Mouse (Mus musculus) ES-CJ7 (cell line): Measurements from ENCODE around the gene Trim56.

Experiments
- DNase-seq: peaks from one replicate; pipeline ENCODE4 v3.0.0; 2011; ENCODE audit warnings: low read depth, low spot score

Gene Trim56

GRCm38 (mm10) chr5:137109941-137110593, 5.9 kb downstream of the Trim56 start:
- DNase-seq: no peak

GRCm38 (mm10) chr5:137108111-137108510, 7.9 kb downstream of the Trim56 start:
- no peak for DNase-seq

GRCm38 (mm10) chr5:137107670-137108069, 8.3 kb downstream of the Trim56 start:
- DNase-seq: no peak

- peak; percentile 90 for DNase-seq
Observed at GRCm38 (mm10) chr5:137107024-137107423, 9.0 kb downstream of the Trim56 start.

- no peak for DNase-seq
Observed at GRCm38 (mm10) chr5:137106434-137106833, 9.6 kb downstream of the Trim56 start.

GRCm38 (mm10) chr5:137103969-137104368, 12.0 kb downstream of the Trim56 start:
- DNase-seq: peak; percentile 57

- DNase-seq: no peak
Observed at GRCm38 (mm10) chr5:137102575-137103522, 13.2 kb downstream of the Trim56 start.

- no peak for DNase-seq
Observed at GRCm38 (mm10) chr5:137102078-137102477, 13.9 kb downstream of the Trim56 start.

GRCm38 (mm10) chr5:137100660-137101059, 15.3 kb downstream of the Trim56 start:
- no peak for DNase-seq

- no peak for DNase-seq
Observed at GRCm38 (mm10) chr5:137098418-137098817, 17.6 kb downstream of the Trim56 start.

- DNase-seq: no peak
Observed at GRCm38 (mm10) chr5:137096037-137096436, 20.0 kb downstream of the Trim56 start.

- no peak for DNase-seq
Observed at GRCm38 (mm10) chr5:137095135-137095534, 20.9 kb downstream of the Trim56 start.

- DNase-seq: no peak
Observed at GRCm38 (mm10) chr5:137093720-137094119, 22.3 kb downstream of the Trim56 start.

- DNase-seq: no peak
Observed at GRCm38 (mm10) chr5:137091560-137091959, 24.4 kb downstream of the Trim56 start.

- no peak for DNase-seq
Observed at GRCm38 (mm10) chr5:137090870-137091269, 25.1 kb downstream of the Trim56 start.

- no peak for DNase-seq
Observed at GRCm38 (mm10) chr5:137087410-137087809, 28.6 kb downstream of the Trim56 start.

- peak; percentile 66 for DNase-seq
Observed at GRCm38 (mm10) chr5:137085731-137086130, 30.3 kb downstream of the Trim56 start.

GRCm38 (mm10) chr5:137085021-137085420, 31.0 kb downstream of the Trim56 start:
- DNase-seq: peak; percentile 43

GRCm38 (mm10) chr5:137083051-137083450, 33.0 kb downstream of the Trim56 start:
- no peak for DNase-seq

GRCm38 (mm10) chr5:137079849-137080248, 36.2 kb downstream of the Trim56 start:
- DNase-seq: no peak

GRCm38 (mm10) chr5:137078616-137079015, 37.4 kb downstream of the Trim56 start:
- no peak for DNase-seq

GRCm38 (mm10) chr5:137078041-137078440, 38.0 kb downstream of the Trim56 start:
- no peak for DNase-seq

GRCm38 (mm10) chr5:137077187-137077586, 38.8 kb downstream of the Trim56 start:
- no peak for DNase-seq
